Mouse (Mus musculus): ENCODE measurements at regions not wholly inside any gene's neighbourhood (a gene's known extent, or its start where the extent isn't known, plus 50 kb on each side); places are given as distances from the start of the nearest gene placed in this dataset.

GRCm38 (mm10) chr2:131426941-131427340 is 64.4 kb upstream of the Smox start:
- no peak for TF ChIP-seq CTCF (IDR thresholded peaks at IDR 0.05; ENCODE audit: control insufficient read depth, insufficient read depth, insufficient replicate concordance, low read depth, low read length)
- TF ChIP-seq POLR2A (IDR thresholded peaks at IDR 0.05; ENCODE audit: control insufficient read depth, low read depth, low read length), result no peak
